Mouse (Mus musculus): ENCODE data around the gene Smok3b. TPM values are rescaled to one million over a fixed set of nuclear protein-coding genes. Genes with fewer than 3 reads are reported as not detected.

Gene Smok3b
- total RNA-seq, 2 experiments from 2014 or later: not detected

- DNase-seq: no peak
- intact Hi-C loops (cut with DNase I): no loop called here
Measured at GRCm38 (mm10) chr5:138084507-138084906, 63.3 kb downstream of the Smok3b start.

- peak; percentile 71 to 80 for DNase-seq
- intact Hi-C loops (cut with DNase I): no loop called here
Measured at GRCm38 (mm10) chr5:138084996-138085395, 63.8 kb downstream of the Smok3b start, which contains the start of gene Zkscan1. Gene Zkscan1 (plus strand): TSS chr5:138085084.

- intact Hi-C loops (cut with DNase I): no loop called here
Measured at GRCm38 (mm10) chr5:138085421-138085911, 64.2 kb downstream of the Smok3b start.

GRCm38 (mm10) chr5:138086842-138087241, 65.6 kb downstream of the Smok3b start:
- intact Hi-C loops (cut with DNase I): no loop called here
- DNase-seq: no peak

More at GRCm38 (mm10) chr5:138085421-138085911, 64.2 kb downstream of the Smok3b start:
- DNase-seq: no peak

GRCm38 (mm10) chr5:138088366-138088765, 67.1 kb downstream of the Smok3b start:
- no peak for DNase-seq
- intact Hi-C loops (cut with DNase I): no loop called here

- DNase-seq: no peak
- intact Hi-C loops (cut with DNase I): no loop called here
Measured at GRCm38 (mm10) chr5:138089108-138089551, 67.9 kb downstream of the Smok3b start.

GRCm38 (mm10) chr5:138090271-138090670, 69.0 kb downstream of the Smok3b start:
- intact Hi-C loops (cut with DNase I): no loop called here
- DNase-seq: peak in 1 of 2 experiments; percentile 25

- DNase-seq: no peak
- intact Hi-C loops (cut with DNase I): no loop called here
Measured at GRCm38 (mm10) chr5:138090737-138091136, 69.5 kb downstream of the Smok3b start.

GRCm38 (mm10) chr5:138092771-138093170, 71.5 kb downstream of the Smok3b start:
- intact Hi-C loops (cut with DNase I): no loop called here

GRCm38 (mm10) chr5:138094474-138094873, 73.2 kb downstream of the Smok3b start:
- DNase-seq: no peak
- intact Hi-C loops (cut with DNase I): no loop called here

More at GRCm38 (mm10) chr5:138092771-138093170, 71.5 kb downstream of the Smok3b start:
- no peak for DNase-seq

Other genes starting within 250 kb of the Smok3b start
- 10 to 100 TPM; 13.9 to 14.0 TPM for gene Ppp1r35, start 242.6 kb upstream of the Smok3b start, total RNA-seq (2021)
- 10 to 100 TPM; 32.7 to 33.0 TPM for gene Mepce, start 233.8 kb upstream of the Smok3b start, total RNA-seq (2021)
- gene Zcwpw1, start 233.6 kb upstream of the Smok3b start, total RNA-seq (2021): 1 to 10 TPM; 1.1 to 1.3 TPM
- gene Pilra, start 185.1 kb upstream of the Smok3b start, total RNA-seq (2021): 1 to 10 TPM; 1.3 to 2.4 TPM
- 1 to 10 TPM in 1 of 2 experiments, under 1 TPM in 1; 0.44 to 1.5 TPM for gene Pilrb1, start 163.3 kb upstream of the Smok3b start, total RNA-seq (2021)
- gene Pilrb2, start 149.6 kb upstream of the Smok3b start, total RNA-seq (2021): under 1 TPM; 0.45 to 1.00 TPM
- under 1 TPM; 0.22 to 0.27 TPM for gene Cyp3a13, start 99.8 kb upstream of the Smok3b start, total RNA-seq (2021)
- under 1 TPM; 0.26 to 0.27 TPM for gene Gjc3, start 58.3 kb upstream of the Smok3b start, total RNA-seq (2021)
- not detected for gene Azgp1, start 39.9 kb upstream of the Smok3b start, total RNA-seq (2021)
- not detected for gene Smok3a, start 168 bp upstream of the Smok3b start, total RNA-seq (2021)
- gene Smok3c, start 31.8 kb downstream of the Smok3b start, total RNA-seq (2021): not detected
- 10 to 100 TPM; 17.8 to 18.0 TPM for gene Zkscan1, start 63.7 kb downstream of the Smok3b start, total RNA-seq (2021)
- gene Zscan21, start 95.5 kb downstream of the Smok3b start, total RNA-seq (2021): 10 to 100 TPM; 13.7 to 14.2 TPM
- 10 to 100 TPM in 1 of 2 experiments, 1 to 10 TPM in 1; 8.0 to 10.9 TPM for gene Zfp113, start 134.3 kb downstream of the Smok3b start, total RNA-seq (2021)
- 100 to 1,000 TPM; 124 TPM for gene Cops6, start 139.6 kb downstream of the Smok3b start, total RNA-seq (2021)
- gene Ap4m1, start 150.6 kb downstream of the Smok3b start, total RNA-seq (2021): 10 to 100 TPM in 1 of 2 experiments, 1 to 10 TPM in 1; 9.2 to 10.9 TPM
- gene Mcm7, start 151.0 kb downstream of the Smok3b start, total RNA-seq (2021): 10 to 100 TPM; 13.0 to 19.2 TPM
- 10 to 100 TPM; 25.3 to 28.4 TPM for gene Taf6, start 166.0 kb downstream of the Smok3b start, total RNA-seq (2021)
- gene Cnpy4, start 166.1 kb downstream of the Smok3b start, total RNA-seq (2021): 1 to 10 TPM; 6.8 to 7.1 TPM
- gene Mblac1, start 172.9 kb downstream of the Smok3b start, total RNA-seq (2021): 1 to 10 TPM; 2.7 to 3.2 TPM
- under 1 TPM; 0.71 to 0.98 TPM for gene Nxpe5, start 204.5 kb downstream of the Smok3b start, total RNA-seq (2021)
- gene Lamtor4, start 234.1 kb downstream of the Smok3b start, total RNA-seq (2021): 10 to 100 TPM; 59.2 to 63.4 TPM
- gene BC037034, start 242.6 kb downstream of the Smok3b start, total RNA-seq (2021): 1 to 10 TPM; 4.1 to 5.2 TPM

Measured in heart, postnatal 14 days (tissue).